Mouse (Mus musculus) olfactory bulb, adult 2 months (tissue): ENCODE data around the gene Lyrm2.

Experiments
- CTCF ChIP-seq: fragments of 200-500 bp; IDR thresholded peaks from 2 replicates; pipeline ENCODE4 v1.5.1; 2012; ENCODE audit warnings: low read depth, mild to moderate bottlenecking, low read length, moderate library complexity; ENCODE audit not compliant: insufficient read depth
- POLR2A ChIP-seq: fragments of 200-500 bp; IDR thresholded peaks from 2 replicates; pipeline ENCODE4 v1.6.1; 2012; ENCODE audit warnings: mild to moderate bottlenecking, low read depth, low read length, moderate library complexity; ENCODE audit not compliant: insufficient read depth

DNA sequence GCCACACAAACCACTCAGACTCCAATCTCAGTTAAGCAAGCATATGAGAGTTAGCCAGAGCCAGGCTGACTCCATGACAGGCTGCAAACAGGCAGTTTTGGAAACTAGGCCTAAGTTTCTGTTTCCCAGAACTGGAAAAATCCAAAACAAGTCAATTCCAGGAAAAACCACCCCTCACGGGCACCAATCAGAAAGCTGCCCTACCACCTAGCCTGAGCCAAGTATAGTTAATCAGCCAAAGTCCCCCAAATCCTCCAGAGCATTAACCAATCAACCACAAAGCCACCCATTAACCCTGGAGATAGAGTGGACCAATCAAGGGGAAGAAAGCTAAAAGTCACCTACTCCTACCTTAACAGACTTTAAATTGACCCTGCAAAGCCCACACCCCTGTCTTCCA lies 12.9 kb upstream of the Lyrm2 start:
- no peak for TF ChIP-seq POLR2A
- no peak for TF ChIP-seq CTCF
